Mouse (Mus musculus) limb, embryonic 12.5 days (tissue): ENCODE data around the gene Rps6ka4. TPM values are rescaled to one million over a fixed set of nuclear protein-coding genes. Genes with fewer than 3 reads are reported as not detected.

Source experiments
- ATAC-seq: fragments of 200-750 bp; cut with Nextera tagmentation; 2 replicates; pipeline ENCODE4 v1.8.0; 2017; ENCODE audit warnings: low read depth, moderate TSS enrichment; ENCODE audit not compliant: insufficient number of reproducible peaks, insufficient read depth, low FRiP score, low TSS enrichment
- H3K27ac ChIP-seq: fragments of 300-500 bp; sonication (generic); 2 replicates; pipeline ENCODE4 v1.5.1; 2016; ENCODE audit warnings: mild to moderate bottlenecking, moderate library complexity
- H3K27me3 ChIP-seq: fragments of 300-500 bp; sonication (generic); 2 replicates; pipeline ENCODE4 v1.6.1; 2016; ENCODE audit warnings: mild to moderate bottlenecking, moderate library complexity
- H3K36me3 ChIP-seq: fragments of 300-500 bp; sonication (generic); 2 replicates; pipeline ENCODE4 v1.6.1; 2016; ENCODE audit warnings: mild to moderate bottlenecking, moderate library complexity
- H3K4me1 ChIP-seq: fragments of 300-500 bp; sonication (generic); replicated peaks from 2 replicates; pipeline ENCODE4 v1.6.1; 2016
- H3K4me2 ChIP-seq: fragments of 300-500 bp; sonication (generic); 2 replicates; pipeline ENCODE4 v1.6.1; 2016; ENCODE audit warnings: mild to moderate bottlenecking, moderate library complexity
- H3K4me3 ChIP-seq: fragments of 300-500 bp; sonication (generic); replicated peaks from 2 replicates; pipeline ENCODE4 v1.5.1; 2016; ENCODE audit warnings: mild to moderate bottlenecking
- H3K9ac ChIP-seq: fragments of 300-500 bp; sonication (generic); replicated peaks from 2 replicates; pipeline ENCODE4 v1.6.1; 2016; ENCODE audit warnings: mild to moderate bottlenecking, moderate library complexity
- H3K9me3 ChIP-seq: fragments of 300-500 bp; sonication (generic); 2 replicates; pipeline ENCODE4 v1.6.1; 2016; ENCODE audit warnings: mild to moderate bottlenecking, moderate library complexity
- WGBS: fragments of 180-500 bp; shearing (Covaris S2); methylation state at CpG from one replicate; pipeline ENCODE4 v1.1.7; 2016; 5-methylcytosine and 5-hydroxymethylcytosine counted together
- polyA plus RNA-seq: library from polyadenylated mRNA; unstranded; fragments of >200 nt; fragmentation: Nextera tagmentation; extraction: Ambion mirVana; gene quantifications from 2 replicates; pipeline ENCODE4 v1.2.1, GENCODE M21; 2016

The Rps6ka4 gene
- polyA plus RNA-seq, 1 experiment from 2014 or later: 11.3 TPM

DNA sequence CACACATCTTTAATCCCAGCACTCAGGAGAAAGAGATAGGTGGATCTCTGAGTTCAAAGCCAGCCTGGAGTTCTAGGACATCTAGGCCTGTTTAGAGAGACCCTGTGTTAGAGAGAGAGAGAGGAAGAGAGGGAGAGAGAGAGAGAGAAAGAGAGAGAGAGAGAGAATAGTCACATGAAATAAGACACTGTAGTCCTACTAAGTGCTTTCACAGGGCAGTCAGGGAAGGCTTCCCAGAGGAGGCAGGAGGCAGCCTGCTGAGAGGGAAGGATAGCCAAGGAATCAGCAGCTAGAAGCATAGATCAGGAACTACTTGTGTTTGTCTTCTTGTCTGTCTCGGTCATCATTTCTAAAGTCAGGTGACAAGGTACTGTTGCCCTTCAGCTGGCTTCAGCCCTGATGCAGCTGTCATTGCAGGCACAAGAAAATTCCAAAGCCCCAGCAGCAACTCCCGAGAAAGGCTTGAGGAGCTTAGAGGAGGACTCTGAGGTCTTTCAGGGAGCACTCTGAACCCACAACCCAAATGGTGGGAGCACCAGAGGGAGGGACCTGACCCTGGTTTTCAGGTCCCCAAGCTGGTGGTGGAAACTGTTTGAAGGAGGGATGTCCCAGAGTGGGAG, 18.7 kb upstream of the Rps6ka4 start:
- Histone ChIP-seq H3K27ac (no peak overlapping the region), H3K4me3 (no peak overlapping the region), H3K4me1 (peaks cover 12% of the 10 kb centered on the region), H3K36me3 (no peaks in the 10 kb centered on the region), H3K9me3 (no peaks in the 10 kb centered on the region), H3K9ac (no peak overlapping the region), H3K27me3 (peaks cover 27% of the 10 kb centered on the region), H3K4me2 (no peak overlapping the region)
- ATAC-seq: no peak
- 67% methylated on average over 2 of the region's 2 CpGs for WGBS

DNA sequence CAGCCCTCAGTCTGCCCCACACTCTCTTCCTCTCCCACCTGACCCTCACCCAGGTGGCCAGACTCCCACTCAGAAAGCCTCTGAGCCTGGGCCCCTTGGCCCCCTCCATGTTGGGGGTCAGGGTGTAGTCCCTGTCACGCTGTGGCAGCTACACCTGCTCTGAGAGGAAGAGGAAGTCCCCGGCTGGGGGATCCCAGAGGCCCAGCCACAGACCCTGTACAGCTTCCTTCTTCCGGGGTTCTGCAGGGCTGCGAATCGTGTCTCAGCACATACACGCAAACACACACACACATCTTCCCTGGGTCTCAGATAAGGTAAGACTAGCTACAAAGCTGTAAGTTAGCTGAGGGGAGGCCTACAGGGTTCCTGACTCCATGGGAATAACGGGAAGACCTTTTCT, 17.6 kb upstream of the Rps6ka4 start, which contains the start of gene Ccdc88b:
Ccdc88b (minus strand) TSS at position 181 of the 400 bp plus-strand sequence.
- H3K4me1 ChIP-seq: peaks cover 12% of the 10 kb centered on the region
- WGBS: 79% methylated on average over 7 of the region's 7 CpGs
- H3K27ac ChIP-seq: no peak within 1 kb of the TSS
- H3K36me3 ChIP-seq: no peaks in the 10 kb centered on the region
- H3K4me2 ChIP-seq: no peak within 1 kb of the TSS
- H3K27me3 ChIP-seq: peaks cover 32% of the 10 kb centered on the region
- no peak within 1 kb of the TSS for H3K9ac ChIP-seq
- H3K9me3 ChIP-seq: no peaks in the 10 kb centered on the region
- H3K4me3 ChIP-seq: no peak within 1 kb of the TSS
- ATAC-seq: no peak

DNA sequence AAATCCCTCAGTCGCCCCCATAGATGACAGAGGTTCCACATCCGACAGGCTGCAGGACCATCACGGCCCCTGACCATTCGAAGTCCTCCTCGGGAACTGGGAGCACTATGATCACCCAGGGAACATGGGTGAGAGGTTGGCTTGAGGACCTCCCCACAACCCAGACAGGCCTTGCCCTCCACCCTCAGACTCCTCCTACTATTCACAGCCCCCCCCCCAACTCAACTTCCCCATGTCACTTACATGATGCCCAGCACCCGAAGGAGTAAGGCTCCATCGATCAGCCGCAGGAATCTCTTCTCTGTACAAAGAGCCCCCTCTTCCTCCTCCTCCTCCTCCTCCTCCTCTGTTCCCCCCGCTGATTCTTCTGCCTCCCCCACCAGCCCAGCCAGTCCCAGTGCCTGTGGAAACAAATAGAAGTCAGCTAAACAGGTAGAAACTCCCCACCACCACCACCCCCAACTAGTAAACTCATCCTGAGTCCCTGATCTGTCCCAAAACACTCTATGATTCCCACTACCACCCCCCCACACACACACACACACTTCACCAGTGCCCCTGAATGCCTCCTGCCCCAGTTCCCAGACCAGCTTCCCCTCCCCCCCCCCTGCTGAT, 17.1 kb upstream of the Rps6ka4 start:
- no peak for ATAC-seq
- 79% methylated on average over 9 of the region's 9 CpGs for WGBS
- H3K9me3 ChIP-seq: no peaks in the 10 kb centered on the region
- H3K4me3 ChIP-seq: no peak overlapping the region
- peaks cover 36% of the 10 kb centered on the region for H3K27me3 ChIP-seq
- H3K4me2 ChIP-seq: no peak overlapping the region
- H3K36me3 ChIP-seq: no peaks in the 10 kb centered on the region
- no peak overlapping the region for H3K9ac ChIP-seq
- H3K27ac ChIP-seq: no peak overlapping the region
- H3K4me1 ChIP-seq: peaks cover 12% of the 10 kb centered on the region

DNA sequence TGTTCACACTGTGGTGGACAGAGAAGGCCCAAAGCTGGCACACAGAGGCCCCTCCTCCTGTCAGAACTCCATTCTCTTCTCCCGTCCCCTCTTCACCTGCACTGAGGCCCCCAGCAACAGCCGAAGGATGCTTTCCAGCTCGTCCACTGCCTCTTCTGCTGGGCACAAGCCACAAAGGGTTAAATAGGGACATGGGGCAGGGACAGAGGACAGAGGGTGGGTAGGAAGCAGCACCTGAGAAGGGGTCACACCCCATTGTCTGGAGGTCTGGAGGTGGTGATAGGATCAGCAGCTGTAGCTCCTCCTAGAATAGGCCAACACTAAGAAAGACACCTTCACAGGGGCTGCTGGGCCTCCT, 16.5 kb upstream of the Rps6ka4 start:
- WGBS: 63% methylated on average over 3 of the region's 3 CpGs

DNA sequence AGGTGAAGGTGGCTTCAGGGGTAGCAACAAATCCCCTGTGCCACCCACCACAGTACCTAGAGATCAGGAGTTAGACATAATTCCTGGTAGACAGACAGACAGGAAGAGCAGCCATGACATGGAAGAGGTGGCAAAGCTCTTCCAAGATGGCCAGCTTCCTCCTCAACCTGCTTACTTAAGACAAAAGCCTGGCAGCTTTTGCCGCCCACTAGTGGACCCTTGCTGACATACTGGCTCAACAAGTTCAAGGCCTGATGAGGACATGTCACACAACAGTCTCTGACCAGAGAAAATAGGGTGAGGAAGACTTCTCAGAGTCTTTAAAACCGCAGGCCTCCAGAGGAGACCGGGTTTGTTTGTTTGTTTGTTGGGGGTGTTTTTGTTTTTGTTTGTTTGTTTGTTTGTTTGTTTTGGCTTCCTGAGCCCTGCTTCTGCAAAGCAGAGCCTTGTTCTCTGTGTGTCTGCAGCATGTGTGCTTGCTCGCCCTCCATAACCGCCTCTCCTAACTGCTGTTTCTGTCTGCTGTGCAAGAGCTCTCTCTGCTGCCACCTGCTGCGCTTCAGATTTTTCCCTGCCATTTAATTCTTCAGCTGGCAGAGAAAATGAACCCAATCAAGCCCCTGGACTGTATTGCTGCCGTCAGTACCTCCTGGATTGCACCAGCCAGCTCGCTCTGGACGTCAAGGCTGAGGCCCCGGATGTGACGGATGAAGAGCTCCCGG, 16.0 kb upstream of the Rps6ka4 start:
- ATAC-seq: no peak
- H3K4me2 ChIP-seq: no peak overlapping the region
- no peaks in the 10 kb centered on the region for H3K36me3 ChIP-seq
- no peak overlapping the region for H3K9ac ChIP-seq
- WGBS: 46% methylated on average over 12 of the region's 12 CpGs
- no peak overlapping the region for H3K4me3 ChIP-seq
- H3K27ac ChIP-seq: no peak overlapping the region
- H3K9me3 ChIP-seq: no peaks in the 10 kb centered on the region
- H3K27me3 ChIP-seq: peaks cover 42% of the 10 kb centered on the region
- H3K4me1 ChIP-seq: peaks cover 12% of the 10 kb centered on the region

More for the DNA sequence above, 16.5 kb upstream of the Rps6ka4 start:
- no peak overlapping the region for H3K4me2 ChIP-seq
- no peaks in the 10 kb centered on the region for H3K36me3 ChIP-seq
- peaks cover 12% of the 10 kb centered on the region for H3K4me1 ChIP-seq
- H3K9me3 ChIP-seq: no peaks in the 10 kb centered on the region
- no peak for ATAC-seq
- no peak overlapping the region for H3K27ac ChIP-seq
- no peak overlapping the region for H3K4me3 ChIP-seq
- H3K9ac ChIP-seq: no peak overlapping the region
- H3K27me3 ChIP-seq: peaks cover 36% of the 10 kb centered on the region

DNA sequence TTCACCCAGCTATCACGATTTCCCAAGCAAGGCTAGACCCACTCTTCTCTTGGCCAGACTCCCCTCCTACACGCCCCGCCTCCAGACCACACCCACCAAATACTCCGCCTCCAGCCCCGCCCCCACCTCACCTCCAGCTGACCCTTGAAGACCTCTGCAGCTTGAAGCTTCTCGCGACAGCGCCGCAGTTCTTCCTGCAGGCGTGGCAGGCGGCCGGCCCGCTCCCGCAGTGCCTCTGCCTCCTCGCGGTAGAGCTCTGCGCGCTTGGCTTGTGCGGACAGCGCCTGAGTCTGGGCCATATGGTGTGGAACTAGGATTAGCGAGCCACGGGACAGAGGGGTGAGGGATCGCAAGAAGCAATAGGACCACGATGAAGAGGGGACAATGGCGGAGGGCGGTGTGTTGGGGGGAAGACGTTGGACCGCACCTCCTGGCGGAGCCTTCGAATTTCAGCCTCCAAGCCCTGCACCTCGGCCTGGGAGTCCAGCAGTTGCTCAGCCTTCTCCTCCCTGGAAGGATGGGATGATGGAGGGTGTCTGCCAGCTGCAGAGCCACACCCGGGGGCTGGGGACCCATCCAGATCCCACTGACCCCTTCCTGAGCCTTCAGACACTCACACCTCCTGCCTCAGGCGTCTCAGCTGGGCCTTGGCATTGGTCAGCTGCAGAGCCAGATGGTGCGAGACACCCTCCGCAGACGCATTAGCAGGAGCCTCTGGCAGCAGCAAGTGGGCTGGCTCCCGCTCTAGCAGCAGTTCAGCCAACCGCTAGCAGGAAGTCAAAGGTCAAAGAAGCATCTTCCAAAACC, 15.0 kb upstream of the Rps6ka4 start:
- WGBS: 6% methylated on average over 38 of the region's 38 CpGs
- H3K27me3 ChIP-seq: peaks cover 50% of the 10 kb centered on the region
- peak overlapping the region; percentile 26 for H3K4me3 ChIP-seq
- peaks cover 12% of the 10 kb centered on the region for H3K4me1 ChIP-seq
- peak overlapping the region; percentile 53 for H3K4me2 ChIP-seq
- H3K9ac ChIP-seq: no peak overlapping the region
- no peak overlapping the region for H3K27ac ChIP-seq
- no peaks in the 10 kb centered on the region for H3K36me3 ChIP-seq
- peak; percentile 45; the same call in 1 of the 2 replicates for ATAC-seq
- H3K9me3 ChIP-seq: no peaks in the 10 kb centered on the region

DNA sequence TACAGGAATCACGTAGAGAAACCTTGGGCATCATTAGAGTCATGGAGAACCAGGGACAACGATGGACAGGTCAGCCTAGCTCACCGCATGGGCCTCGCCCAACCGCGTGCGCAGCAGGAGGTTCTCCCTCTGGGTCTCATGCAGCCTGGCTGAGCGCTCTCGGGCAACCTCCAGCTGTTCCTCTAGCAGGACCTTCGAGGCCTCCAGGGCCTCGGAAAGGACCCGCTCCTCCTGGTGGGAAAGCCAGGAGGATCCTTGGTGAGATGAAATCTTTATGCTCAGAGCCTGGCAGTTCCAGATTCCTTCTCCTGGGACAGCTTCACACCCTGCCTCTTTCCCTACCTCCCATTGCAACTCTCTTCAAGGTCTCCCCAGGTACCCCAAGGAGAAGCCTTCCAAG, 14.2 kb upstream of the Rps6ka4 start:
- Histone ChIP-seq H3K4me2 (0 out of 2 replicates have a peak overlapping the region, but pooled peaks have one; percentile 53), H3K9me3 (no peaks in the 10 kb centered on the region), H3K27me3 (peaks cover 58% of the 10 kb centered on the region), H3K4me3 (no peak overlapping the region), H3K27ac (no peak overlapping the region), H3K4me1 (peaks cover 12% of the 10 kb centered on the region), H3K36me3 (no peaks in the 10 kb centered on the region), H3K9ac (no peak overlapping the region)
- 84% methylated on average over 12 of the region's 12 CpGs for WGBS
- ATAC-seq: no peak

DNA sequence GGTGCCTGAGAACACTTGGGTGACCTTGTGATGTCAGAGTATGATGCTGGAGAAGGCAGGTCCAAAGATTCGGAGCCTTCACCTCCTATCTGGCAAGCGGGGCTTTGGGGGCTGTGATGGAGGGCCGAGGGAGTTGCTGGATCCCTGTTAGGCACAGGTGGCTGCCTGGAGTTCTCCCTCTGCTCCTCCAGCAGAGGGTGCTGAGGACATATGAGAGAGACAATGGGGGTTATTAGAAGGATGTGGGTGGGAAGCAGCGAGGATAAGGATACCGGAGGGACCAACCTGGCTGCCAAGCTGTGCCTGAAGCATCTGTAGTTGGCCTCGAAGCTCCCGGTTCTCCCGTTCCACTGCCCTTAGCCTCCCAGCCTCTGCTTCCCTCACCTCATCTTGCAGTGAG, 13.5 kb upstream of the Rps6ka4 start:
- Histone ChIP-seq H3K4me3 (no peak overlapping the region), H3K9me3 (no peaks in the 10 kb centered on the region), H3K4me1 (peaks cover 12% of the 10 kb centered on the region), H3K36me3 (no peaks in the 10 kb centered on the region), H3K4me2 (no peak overlapping the region), H3K9ac (no peak overlapping the region), H3K27me3 (peaks cover 66% of the 10 kb centered on the region), H3K27ac (no peak overlapping the region)
- WGBS: 77% methylated on average over 8 of the region's 8 CpGs
- ATAC-seq: no peak

DNA sequence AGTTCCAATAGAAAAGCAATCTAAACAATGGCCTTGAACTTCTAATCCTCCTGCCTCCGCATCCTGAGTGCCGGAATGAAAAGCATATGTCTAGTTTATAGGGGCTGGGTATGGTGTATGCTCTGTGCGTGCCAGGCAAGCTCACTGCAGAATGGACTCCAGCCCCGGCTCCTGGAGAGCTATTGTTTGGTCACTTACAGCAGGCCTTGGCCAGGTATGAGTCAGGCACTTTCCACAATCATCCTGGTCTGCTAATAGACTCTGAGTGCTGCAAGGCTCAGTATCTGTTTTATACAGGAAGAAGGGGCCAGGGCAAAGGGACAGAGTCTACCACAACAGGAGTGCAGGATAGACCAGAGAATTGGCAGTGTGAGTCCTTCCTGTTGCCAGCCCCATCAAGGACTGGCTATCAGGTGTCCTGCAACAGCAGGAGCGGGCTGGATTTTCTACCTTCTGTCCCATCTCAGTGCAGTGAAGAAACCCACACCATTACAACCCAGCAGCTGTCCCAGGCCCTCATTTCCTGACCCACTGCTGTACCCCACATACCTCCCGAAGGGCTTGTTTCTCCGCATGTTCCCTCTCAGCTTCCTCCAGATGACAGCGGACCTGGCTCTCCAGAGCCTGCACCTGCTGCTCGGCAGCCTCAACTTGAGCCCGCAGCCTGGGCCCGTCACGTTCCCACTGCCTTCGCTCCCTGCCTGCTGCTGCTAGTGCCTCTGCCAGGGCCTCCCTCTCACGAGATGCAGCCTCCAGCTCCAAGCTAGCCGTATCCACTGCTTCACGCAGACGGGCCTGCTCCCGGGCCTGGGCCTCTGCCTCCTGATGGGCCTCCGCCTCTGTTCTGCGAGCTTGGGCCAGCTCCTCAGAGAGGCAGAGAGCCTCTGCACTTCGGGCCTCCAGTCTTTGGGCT, 12.2 kb upstream of the Rps6ka4 start:
- Histone ChIP-seq H3K27ac (no peak overlapping the region), H3K9ac (no peak overlapping the region), H3K4me1 (peaks cover 21% of the 10 kb centered on the region), H3K36me3 (no peaks in the 10 kb centered on the region), H3K27me3 (peaks cover 78% of the 10 kb centered on the region), H3K9me3 (no peaks in the 10 kb centered on the region), H3K4me2 (no peak overlapping the region), H3K4me3 (no peak overlapping the region)
- no peak for ATAC-seq
- WGBS: 66% methylated on average over 21 of the region's 21 CpGs

DNA sequence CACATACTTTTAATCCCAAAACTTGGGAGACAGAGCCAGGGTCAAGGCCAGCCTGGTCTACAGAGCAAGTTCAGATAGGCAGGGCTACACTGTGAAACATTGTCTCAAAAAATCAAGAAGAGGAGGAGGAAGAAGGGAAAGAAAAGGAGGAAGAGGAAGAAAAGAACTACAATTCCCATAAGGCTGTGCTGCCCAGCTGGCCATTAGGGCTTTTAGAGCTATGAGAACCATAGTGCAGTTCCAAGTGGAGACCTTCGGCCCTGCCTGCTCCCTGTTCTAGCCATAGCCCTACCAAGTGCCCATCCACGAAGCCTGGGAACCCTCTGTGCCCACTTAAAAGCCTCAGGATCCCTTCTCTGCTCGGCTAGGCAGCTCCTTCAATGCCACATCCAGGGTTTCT, 11.1 kb upstream of the Rps6ka4 start:
- H3K9ac ChIP-seq: no peak overlapping the region
- WGBS: 79% methylated on average over 3 of the region's 3 CpGs
- peaks cover 21% of the 10 kb centered on the region for H3K4me1 ChIP-seq
- H3K4me3 ChIP-seq: no peak overlapping the region
- H3K36me3 ChIP-seq: no peaks in the 10 kb centered on the region
- H3K9me3 ChIP-seq: no peaks in the 10 kb centered on the region
- H3K27me3 ChIP-seq: peaks cover 85% of the 10 kb centered on the region
- no peak overlapping the region for H3K27ac ChIP-seq
- H3K4me2 ChIP-seq: no peak overlapping the region
- ATAC-seq: no peak
